Mouse (Mus musculus): ENCODE measurements around the gene Selenoh. TPM values are rescaled to one million over a fixed set of nuclear protein-coding genes. Genes with fewer than 3 reads are reported as not detected.

Gene Selenoh
- polyA plus RNA-seq, 1 experiment = 130 TPM

GRCm38 (mm10) chr2:84619646-84620340, 50.8 kb downstream of the Selenoh start:
- TF ChIP-seq GATA1 (IDR thresholded peaks at IDR 0.05; ENCODE audit: borderline replicate concordance, low read length) = no peak
- TF ChIP-seq FLI1 (IDR thresholded peaks at IDR 0.05; ENCODE audit: low read length) = no peak
- Histone ChIP-seq H3K4me1 (peaks cover 56% of the 10 kb centered on the region), H3K27me3 (replicated peaks) (no peaks in the 10 kb centered on the region), H3K9me3 (no peaks in the 10 kb centered on the region), H3K36me3 (replicated peaks; ENCODE audit: low read length) (peaks cover 89% of the 10 kb centered on the region), H3K4me3 (replicated peaks) (no peak overlapping the region)

Other genes starting within 250 kb of the Selenoh start
- 0.08 TPM in 1 of 2 replicates, not detected in the other for gene Calcrl, start 245.4 kb downstream of the Selenoh start, polyA plus RNA-seq (2012; ENCODE audit: insufficient read depth, low replicate concordance)
- gene Tfpi, start 194.0 kb downstream of the Selenoh start, polyA plus RNA-seq (2012; ENCODE audit: insufficient read depth, low replicate concordance) = 0.31 TPM in 1 of 2 replicates, not detected in the other
- 0.71 and 4.4 TPM in 2 replicates for gene Ctnnd1, start 20.0 kb downstream of the Selenoh start, polyA plus RNA-seq (2012; ENCODE audit: insufficient read depth, low replicate concordance)
- 0.02 TPM in 1 of 2 replicates, not detected in the other for gene Btbd18, start 11.7 kb downstream of the Selenoh start, polyA plus RNA-seq (2012; ENCODE audit: insufficient read depth, low replicate concordance)
- not detected in 2 replicates for gene Gm28635, start 7.3 kb upstream of the Selenoh start, polyA plus RNA-seq (2012; ENCODE audit: insufficient read depth, low replicate concordance)
- 8.7 and 9.7 TPM in 2 replicates for gene Med19, start 7.6 kb upstream of the Selenoh start, polyA plus RNA-seq (2012; ENCODE audit: insufficient read depth, low replicate concordance)
- gene Tmx2, start 8.4 kb upstream of the Selenoh start, polyA plus RNA-seq (2012; ENCODE audit: insufficient read depth, low replicate concordance) = 2.4 TPM in 1 of 2 replicates, not detected in the other
- 14.8 and 20.0 TPM in 2 replicates for gene Zdhhc5, start 44.4 kb upstream of the Selenoh start, polyA plus RNA-seq (2012; ENCODE audit: insufficient read depth, low replicate concordance)
- 0.70 TPM in 1 of 2 replicates, not detected in the other for gene Clp1, start 56.6 kb upstream of the Selenoh start, polyA plus RNA-seq (2012; ENCODE audit: insufficient read depth, low replicate concordance)
- gene Ypel4, start 63.3 kb upstream of the Selenoh start, polyA plus RNA-seq (2012; ENCODE audit: insufficient read depth, low replicate concordance) = 2.6 and 2.9 TPM in 2 replicates
- gene Gm19426, start 72.9 kb upstream of the Selenoh start, polyA plus RNA-seq (2012; ENCODE audit: insufficient read depth, low replicate concordance) = 3.0 TPM in 1 of 2 replicates, not detected in the other
- not detected in 2 replicates for gene Serping1, start 104.7 kb upstream of the Selenoh start, polyA plus RNA-seq (2012; ENCODE audit: insufficient read depth, low replicate concordance)
- gene Ube2l6, start 128.1 kb upstream of the Selenoh start, polyA plus RNA-seq (2012; ENCODE audit: insufficient read depth, low replicate concordance) = 4.4 and 5.9 TPM in 2 replicates
- 0.07 TPM in 1 of 2 replicates, not detected in the other for gene Smtnl1, start 151.9 kb upstream of the Selenoh start, polyA plus RNA-seq (2012; ENCODE audit: insufficient read depth, low replicate concordance)
- gene Timm10, start 156.2 kb upstream of the Selenoh start, polyA plus RNA-seq (2012; ENCODE audit: insufficient read depth, low replicate concordance) = 9.7 TPM in 1 of 2 replicates, not detected in the other
- gene Slc43a1, start 168.1 kb upstream of the Selenoh start, polyA plus RNA-seq (2012; ENCODE audit: insufficient read depth, low replicate concordance) = 1.8 and 5.0 TPM in 2 replicates
- gene Rtn4rl2, start 215.9 kb upstream of the Selenoh start, polyA plus RNA-seq (2012; ENCODE audit: insufficient read depth, low replicate concordance) = 2.7 and 8.4 TPM in 2 replicates